7 mouse cellular contexts compared by ENCODE assay signal in genomic region chr8:123575386-123575785, GRCm38 (mm10). TPM values are rescaled to one million over a fixed set of nuclear protein-coding genes. Genes with fewer than 3 reads are reported as not detected.
DNase-seq lines count a peak whose midpoint lies in the region.
"Not testable (repeated sequence)": the region's sequence is repeated elsewhere in the genome, so short reads cannot be mapped to it uniquely, and the experiment has no call there.

No protein-coding gene starts in this region.

- DNase-seq in adrenal gland, postnatal 25 days, result peak; percentile 1
- DNase-seq in gastrocnemius, adult 18-20 months (ENCODE audit: low spot score), result peak; percentile 1
- DNase-seq in heart, postnatal 14 days, result peak; percentile 1 to 7
- peak; percentile 11 to 20 for DNase-seq in kidney, postnatal 4 days
- peak; percentile 3 for DNase-seq in lung, postnatal 14 days
- DNase-seq in spleen, adult 12 weeks (ENCODE audit: low spot score), result peak; percentile 4
- peak; percentile 21 for DNase-seq in thymus, postnatal 4 days

- intact Hi-C loops in heart, postnatal 14 days (cut with DNase I), result not testable (repeated sequence)

RNA-seq across cellular contexts. Expression of gene Gas8, which starts 56.8 kb away (rescaled TPM):
- total RNA-seq in adrenal gland, postnatal 25 days (2021), result 16.7 and 18.1 TPM in 2 replicates
- 1 to 10 TPM; 3.6 to 4.9 TPM for total RNA-seq in gastrocnemius, adult 18-20 months (2021)
- 1 to 10 TPM; 6.1 to 6.2 TPM for total RNA-seq in heart, postnatal 14 days (2021)

Comparison
In these comparisons a context has a peak if more than half of its experiments do, and no peak if none do; other contexts are left out.
1. Peak in every context shown above with its lines: DNase-seq.